In genomic region chr12:70937571-70938384, GRCm38 (mm10) we compare ENCODE assay signal across 8 mouse cellular contexts. TPM values are rescaled to one million over a fixed set of nuclear protein-coding genes. Genes with fewer than 3 reads are reported as not detected.
DNase-seq lines count a peak whose midpoint lies in the region; ATAC-seq lines count a peak whose summit lies in the region.

Actr10 (plus strand) TSS chr12:70937857.

- peak within 1 kb of the TSS; percentile 99 for H3K4me3 ChIP-seq in megakaryocyte, embryonic 14.5 days (replicated peaks)

- ATAC-seq in common myeloid progenitor, adult 5-6 weeks (replicated peaks; ENCODE audit: low read depth, poor library complexity, severe bottlenecking), result peak; percentile 93

- no peaks in the 10 kb centered on the region for H3K27me3 ChIP-seq in megakaryocyte, embryonic 14.5 days (replicated peaks)

- peaks cover 33% of the 10 kb centered on the region for H3K36me3 ChIP-seq in megakaryocyte, embryonic 14.5 days (replicated peaks; ENCODE audit: low read length)

- peak; percentile 95 for DNase-seq in ZHBTc4 (ENCODE audit: low read depth, low spot score)
- peak; percentile 84 to 88 for DNase-seq in gastrocnemius, adult 8-10 months (ENCODE audit: low spot score in 2 of 2)
- DNase-seq in hindlimb bud, embryonic 11.5 days (ENCODE audit: extremely low spot score, low read depth, low spot score), result peak; percentile 66
- peak; percentile 76 to 90 for DNase-seq in left cerebral cortex, adult 8-10 months (ENCODE audit: low spot score in 2 of 2)
- peak; percentile 97 for DNase-seq in right cerebral cortex, postnatal 10 days (ENCODE audit: low spot score in 2 of 2)
- DNase-seq in urinary bladder, postnatal 25 days (ENCODE audit: low spot score), result peak; percentile 93

- H3K9me3 ChIP-seq in megakaryocyte, embryonic 14.5 days, result peaks cover 23% of the 10 kb centered on the region

- H3K4me1 ChIP-seq in megakaryocyte, embryonic 14.5 days, result peaks cover 10% of the 10 kb centered on the region

RNA-seq across cellular contexts. Expression of gene Actr10, which starts in this region (rescaled TPM):
- total RNA-seq in common myeloid progenitor, adult 5-6 weeks (2017), result 50.3 and 60.0 TPM in 2 replicates
- total RNA-seq in gastrocnemius, adult 8-10 months (2022), result 100 to 1,000 TPM in 1 of 4 experiments, 10 to 100 TPM in 3; 91.7 to 107 (median 95.3) TPM
- 100 to 1,000 TPM; 149 to 186 (median 172) TPM for total RNA-seq in left cerebral cortex, adult 8-10 months (2022)
- polyA plus RNA-seq in megakaryocyte, embryonic 14.5 days (2012; ENCODE audit: insufficient read depth, low replicate concordance), result 1.4 and 1.9 TPM in 2 replicates

Comparison
In these comparisons a context has a peak if more than half of its experiments do, and no peak if none do; other contexts are left out.
1. Peak in every context shown above with its lines: DNase-seq, ATAC-seq and H3K4me3 ChIP-seq.